Mouse (Mus musculus) ZHBTc4 (cell line): ENCODE measurements around the gene Enoph1.

ENCODE experiments used
- DNase-seq: peaks from one replicate; pipeline ENCODE4 v3.0.0-alpha.2; 2011; ENCODE audit warnings: low read depth, low spot score

Gene Enoph1

DNA sequence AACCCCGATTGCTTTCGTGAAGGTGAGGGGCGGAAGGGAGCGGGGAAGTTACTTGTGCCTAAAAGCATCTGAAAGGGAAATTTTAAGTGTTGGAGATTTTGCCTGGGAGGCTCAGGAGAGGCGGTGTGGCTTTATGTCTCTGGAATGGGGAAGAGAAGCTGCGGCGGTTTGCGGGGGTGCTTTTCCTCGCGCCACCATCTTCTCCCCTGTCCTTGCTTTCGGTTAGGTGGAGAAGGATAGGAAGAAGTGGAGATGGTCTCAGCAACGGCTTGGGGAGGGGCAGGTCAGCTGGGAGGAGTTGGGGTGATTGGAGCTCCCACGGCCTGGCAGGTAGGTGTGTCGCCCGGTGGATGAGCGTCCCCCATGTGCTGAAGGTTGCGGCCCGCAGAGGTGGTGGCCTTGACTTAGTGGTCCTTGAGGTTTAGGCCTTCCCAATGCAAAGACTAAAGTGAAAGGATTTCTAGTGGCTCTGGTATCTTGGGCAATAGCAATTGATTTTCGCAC lies 548 bp downstream of the Enoph1 start:
- DNase-seq: peak; percentile 56

DNA sequence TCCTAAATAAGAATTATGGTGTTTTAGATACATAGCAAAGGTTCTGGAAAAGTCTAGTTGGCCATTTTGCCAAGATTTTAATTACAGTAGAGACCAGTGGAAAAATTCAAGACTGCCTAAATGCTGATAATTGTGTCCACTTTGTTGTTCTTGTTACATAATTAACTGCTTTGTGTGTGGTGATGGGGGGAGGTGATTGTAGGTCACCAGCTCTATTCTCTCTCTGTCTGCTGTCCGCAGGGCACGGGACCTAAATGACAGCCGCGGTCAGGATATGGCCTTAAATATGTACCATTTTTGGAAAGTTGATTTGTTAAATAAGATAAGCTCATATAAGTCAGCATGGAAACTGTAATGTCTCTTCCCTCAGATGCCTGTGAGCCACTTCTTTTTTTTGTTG lies 1.5 kb downstream of the Enoph1 start:
- DNase-seq: no peak

DNA sequence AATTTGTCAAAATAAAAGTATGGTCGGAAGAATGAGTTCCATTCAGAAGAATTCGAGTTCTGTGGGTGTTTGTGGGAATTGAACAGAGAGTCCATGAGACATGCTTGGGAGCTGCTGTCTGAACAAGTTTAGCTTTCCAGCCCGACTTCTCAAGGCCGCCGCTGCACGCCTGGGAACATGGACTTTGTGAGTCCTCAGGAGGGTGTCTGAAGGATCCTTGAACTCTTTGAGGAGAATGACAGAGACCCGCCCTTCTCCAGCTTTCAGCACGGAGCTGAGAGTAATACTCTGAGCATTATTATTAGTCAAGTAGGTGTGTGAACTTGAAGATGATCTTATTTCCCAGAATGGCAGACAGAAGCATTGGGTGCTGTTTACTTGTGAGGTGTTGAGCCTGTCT lies 2.7 kb downstream of the Enoph1 start:
- DNase-seq: peak; percentile 49

DNA sequence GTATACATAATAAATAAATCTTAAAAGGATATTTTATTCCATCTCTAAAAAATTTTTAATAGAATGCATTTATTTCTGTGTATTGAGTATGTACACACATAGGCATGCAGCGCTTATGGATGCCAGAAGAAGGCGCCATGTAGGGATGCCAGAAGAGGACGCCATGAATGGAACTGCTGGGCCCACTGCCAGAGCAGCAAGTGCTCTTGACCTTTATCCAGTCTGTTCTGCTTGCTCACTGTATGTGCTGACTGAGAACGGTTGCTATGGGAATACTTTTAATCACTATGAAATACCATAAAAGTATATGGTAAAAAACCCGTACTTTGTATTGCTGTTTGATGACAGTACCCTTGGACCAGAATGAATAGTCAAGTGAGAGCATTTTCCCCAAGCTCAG lies 3.6 kb downstream of the Enoph1 start:
- DNase-seq: peak; percentile 64

DNA sequence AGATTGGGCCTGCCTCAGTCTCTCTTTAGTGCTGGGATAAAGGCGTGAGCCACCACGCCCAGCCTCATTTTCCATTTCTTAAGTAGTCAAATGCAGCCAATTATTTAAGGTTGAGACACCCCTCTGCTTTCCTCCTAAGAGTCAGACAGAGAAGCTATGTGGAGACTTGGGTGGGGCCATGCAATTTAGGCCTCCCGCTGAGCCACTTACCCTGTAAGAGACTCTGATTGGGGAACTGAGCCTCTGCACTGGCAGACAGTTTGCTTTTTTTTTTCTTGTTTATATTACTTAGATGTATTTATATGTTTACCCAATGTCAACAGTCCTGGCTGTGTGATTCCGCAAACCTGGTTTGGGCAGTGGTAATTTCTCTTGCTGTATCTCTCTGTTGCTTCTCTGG lies 4.2 kb downstream of the Enoph1 start:
- DNase-seq: peak; percentile 95

DNA sequence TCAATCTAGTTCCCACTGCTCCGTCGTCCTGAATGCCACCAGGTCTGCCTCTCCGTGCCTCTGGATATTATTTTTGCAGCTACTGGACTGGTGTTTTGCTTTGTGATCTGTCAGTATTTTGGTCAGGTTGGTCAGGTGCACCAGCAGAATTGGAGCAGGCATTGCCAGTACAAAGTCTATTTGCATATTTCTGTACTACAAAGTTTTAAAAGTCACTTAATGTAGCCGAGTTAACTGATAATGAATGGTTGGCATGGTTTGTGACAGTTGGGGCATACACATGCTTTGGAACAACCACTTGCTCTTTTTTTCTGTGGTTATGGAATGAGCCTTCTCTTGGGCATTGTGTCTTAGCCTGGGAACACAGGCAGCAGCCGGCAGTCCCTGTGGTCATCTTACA lies 4.8 kb downstream of the Enoph1 start:
- no peak for DNase-seq

DNA sequence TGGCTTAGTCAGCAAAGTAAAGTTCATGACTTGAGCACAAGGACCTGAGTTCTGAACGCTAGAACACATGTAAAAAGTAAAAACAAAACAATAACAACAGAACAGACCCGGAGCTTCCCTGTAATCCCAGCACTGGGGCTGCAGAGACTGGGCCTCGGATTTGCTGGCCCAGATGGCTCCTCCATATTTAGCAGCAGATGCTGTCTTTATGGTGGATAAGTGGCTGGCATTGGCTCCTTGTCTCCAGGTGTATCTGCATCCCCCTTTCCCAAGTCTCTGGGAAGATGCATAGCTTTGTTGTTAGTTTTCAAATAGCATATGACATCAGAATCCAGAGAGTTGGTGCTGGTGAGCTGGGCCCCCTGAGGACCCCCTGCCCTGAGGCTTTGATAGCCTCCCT lies 6.3 kb downstream of the Enoph1 start:
- no peak for DNase-seq

DNA sequence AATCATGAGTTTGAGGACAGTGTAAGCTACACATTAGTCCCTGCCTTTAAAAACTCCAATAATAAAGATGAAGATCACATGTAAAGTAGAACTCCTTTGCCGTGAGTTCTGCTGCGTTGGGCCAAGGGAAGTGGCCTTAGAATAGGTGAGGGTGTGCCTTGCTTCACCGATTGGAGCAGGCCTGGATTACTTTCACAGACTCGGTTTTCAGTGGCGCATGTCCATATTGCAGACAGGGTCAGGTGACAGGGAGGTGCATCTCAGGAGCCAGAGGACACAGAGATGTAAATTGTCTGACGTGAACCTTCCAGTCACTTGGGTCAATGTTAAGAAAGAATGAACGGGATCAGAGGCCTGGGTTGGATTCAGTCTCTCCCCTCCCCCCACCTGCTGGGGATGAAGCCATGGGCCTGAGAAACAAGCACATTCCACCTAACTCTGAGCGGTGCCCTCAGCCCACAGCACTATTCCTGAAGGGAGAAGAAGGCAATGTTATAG lies 7.4 kb downstream of the Enoph1 start:
- DNase-seq: peak; percentile 84

DNA sequence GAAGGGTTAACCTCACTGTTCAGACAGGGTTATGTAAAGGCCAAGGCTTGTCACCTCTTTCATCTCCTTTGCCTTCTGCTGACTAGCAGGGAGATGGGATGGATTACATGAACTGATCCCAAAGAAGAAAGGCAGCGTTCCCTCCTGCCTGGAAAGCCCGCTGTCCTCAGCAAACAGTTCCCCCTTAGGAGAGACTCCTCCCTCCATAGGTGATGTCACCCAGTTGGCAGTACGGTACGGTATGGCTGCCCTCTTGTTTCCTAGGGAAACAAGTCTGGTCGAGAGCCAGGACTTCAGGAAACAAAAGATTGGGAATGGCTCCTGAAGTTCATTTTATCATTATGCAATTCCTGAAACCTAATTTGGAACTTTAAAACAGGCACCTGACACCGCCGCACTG lies 8.1 kb downstream of the Enoph1 start:
- peak; percentile 21 for DNase-seq

DNA sequence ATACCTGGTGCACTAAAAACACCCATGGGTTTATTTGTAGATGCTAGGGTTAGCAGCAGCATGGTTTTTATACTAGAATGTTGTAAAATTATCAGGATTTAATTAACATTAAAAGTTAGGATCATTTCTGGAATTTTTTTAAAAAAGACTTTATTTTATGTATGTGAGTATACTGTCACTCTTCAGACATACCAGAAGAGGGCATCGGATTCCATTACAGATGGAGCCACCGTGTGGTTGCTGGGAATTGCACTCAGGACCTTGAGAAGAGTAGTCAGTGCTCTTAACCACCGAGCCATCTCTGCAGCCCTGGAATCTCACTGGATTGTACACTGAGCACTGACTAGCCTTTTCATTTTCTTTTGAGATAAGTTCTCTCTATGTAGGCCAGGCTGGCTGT lies 10.1 kb downstream of the Enoph1 start:
- no peak for DNase-seq

DNA sequence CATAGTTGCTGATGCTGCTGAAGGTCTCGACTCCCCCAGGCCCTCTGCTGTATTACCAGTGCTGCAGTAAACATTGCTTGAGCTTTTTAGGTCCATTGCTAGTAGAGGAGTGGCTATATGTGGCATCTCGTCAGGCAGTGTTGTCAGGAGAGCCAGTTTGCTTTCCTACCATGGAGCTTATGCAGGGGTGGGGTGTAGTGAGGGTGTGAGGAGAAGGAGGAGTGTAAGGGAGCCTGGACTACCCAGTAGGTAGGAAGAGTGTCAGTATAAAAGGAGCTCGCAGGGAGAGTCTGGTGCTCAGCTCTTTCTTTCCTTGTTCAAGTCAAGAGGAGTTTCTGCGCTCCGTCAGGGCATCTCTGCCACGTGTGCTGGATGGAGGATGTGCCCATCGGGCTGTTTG lies 12.9 kb downstream of the Enoph1 start:
- no peak for DNase-seq

DNA sequence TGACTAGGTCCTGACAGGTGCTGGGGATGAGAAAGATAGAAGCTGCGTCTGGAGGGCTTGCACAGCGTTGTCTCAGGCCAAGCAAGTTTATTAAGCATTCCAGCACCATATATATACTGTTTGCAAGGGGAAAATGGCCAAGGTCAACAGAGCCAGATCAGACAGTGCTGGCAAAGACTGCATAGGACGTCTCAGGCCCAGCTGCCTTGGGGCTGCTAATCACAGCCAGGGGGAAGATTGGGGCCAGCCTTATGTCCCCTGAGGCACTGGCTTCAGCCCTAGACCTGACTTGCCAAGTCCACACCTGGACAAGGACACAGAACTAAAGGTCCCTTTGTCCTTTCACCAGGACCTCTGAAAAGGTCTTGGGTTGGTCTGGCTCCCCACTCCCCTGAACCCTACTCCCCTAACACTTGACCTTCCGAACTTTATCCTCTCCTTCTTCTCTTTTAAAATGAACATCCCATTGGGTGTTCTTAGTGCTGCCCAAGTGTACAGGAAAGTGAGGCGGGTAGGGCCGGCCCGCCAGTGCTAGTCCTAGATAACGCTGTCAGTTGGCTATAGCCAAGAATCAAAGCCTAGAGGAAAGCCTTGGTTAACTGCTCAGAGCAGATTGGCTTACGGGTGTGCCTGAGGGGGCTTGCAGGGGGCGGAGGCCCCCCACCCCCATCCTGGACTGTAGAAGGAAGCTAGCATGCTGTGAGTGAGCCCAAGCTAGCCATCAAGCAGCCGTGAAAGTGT lies 15.2 kb downstream of the Enoph1 start:
- no peak for DNase-seq

DNA sequence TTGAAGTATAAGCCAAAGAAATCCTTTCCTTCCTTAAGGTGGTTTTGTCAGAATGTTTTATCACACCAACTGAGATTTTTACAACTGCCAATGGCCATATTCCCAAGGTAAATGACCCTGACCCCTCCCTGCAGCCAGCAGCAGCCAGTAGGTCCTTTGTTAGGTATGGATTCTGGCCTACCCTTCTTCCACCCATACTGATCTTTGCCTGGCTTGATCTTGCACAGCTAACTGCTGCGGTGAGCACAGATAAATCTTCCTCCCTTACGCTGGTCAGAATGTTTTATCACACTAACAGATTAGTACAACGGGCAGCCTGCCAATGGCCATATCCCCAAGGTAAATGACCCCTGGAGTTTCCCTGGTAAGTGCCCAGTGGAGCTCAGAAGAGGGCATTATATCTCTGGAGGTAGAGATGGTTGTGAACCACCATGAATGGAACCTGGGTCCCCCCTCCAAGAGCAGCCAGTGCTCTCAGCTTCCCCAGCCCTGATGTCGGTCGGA lies 16.1 kb downstream of the Enoph1 start:
- no peak for DNase-seq

DNA sequence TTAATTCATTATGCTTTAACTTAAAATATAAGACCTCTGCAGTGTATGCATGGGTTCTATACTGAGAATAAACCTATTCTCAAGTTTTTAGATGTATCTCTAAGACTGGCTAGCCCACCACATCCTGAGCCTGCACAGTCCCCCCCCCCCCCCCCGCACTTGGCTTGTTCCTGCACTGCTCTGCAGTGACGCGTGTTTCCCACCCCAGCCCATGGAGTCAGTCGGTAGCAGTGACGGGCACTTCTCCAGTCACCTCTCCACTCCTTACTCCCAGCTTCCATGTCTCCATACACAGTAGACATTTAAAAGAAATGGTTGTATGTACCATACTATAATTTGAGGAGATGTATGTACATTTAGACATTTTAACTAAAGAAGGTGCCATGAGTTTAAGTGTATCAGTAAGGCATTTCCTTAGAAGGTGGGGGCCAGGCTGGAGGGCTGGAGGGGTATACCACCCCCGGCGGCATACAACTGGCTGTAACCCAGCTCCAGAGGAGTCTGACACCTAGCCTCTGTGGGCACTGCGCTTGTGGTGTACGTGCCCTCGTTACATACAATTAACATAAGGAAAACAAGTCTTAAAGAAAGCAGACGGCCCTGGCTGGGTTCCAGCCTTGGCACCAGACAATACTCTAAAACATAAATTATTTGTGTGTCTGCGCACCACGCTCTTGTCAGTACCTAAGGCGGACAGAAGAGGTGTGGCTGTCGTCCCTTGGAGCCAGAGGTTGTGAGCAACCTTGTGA lies 17.9 kb downstream of the Enoph1 start:
- DNase-seq: no peak

DNA sequence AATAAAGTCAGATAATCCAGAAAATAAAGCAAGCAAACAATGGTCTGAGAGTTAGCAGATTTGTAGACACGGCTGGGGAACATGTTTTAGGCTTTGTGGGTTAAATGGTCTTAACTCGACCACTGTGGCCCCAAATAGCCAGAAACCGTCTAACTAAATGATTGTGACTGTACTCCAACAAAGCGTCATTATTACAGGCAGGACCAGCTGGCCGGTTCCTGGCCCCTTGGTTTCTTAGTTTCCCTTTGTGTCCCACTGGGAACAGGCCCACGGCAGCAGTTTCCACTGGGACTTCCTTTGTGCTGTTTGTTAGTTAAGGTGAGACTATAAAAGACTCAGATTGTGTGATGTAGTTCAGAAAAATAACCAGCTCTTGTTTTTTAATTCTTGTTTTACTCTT lies 18.9 kb downstream of the Enoph1 start:
- DNase-seq: no peak

DNA sequence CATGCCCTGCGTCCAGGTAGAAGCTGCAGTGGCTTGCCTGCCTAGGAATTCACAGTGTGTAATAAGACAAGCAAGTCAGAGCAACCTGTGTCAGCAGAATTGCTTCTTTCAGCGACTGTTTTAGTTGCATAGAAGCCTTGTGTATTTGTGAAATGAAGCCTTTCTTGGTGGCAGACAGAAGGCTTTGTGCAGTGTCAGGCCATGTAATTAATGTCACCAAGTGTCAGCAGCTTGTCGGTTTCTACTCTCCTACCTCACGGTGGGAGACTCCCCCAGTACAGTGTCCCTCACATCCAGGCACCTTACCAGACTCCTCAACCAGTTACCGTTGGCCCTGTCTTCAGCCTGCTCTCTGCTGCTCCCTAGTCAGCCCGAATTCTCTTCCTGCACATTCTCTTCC lies 19.5 kb downstream of the Enoph1 start:
- no peak for DNase-seq

DNA sequence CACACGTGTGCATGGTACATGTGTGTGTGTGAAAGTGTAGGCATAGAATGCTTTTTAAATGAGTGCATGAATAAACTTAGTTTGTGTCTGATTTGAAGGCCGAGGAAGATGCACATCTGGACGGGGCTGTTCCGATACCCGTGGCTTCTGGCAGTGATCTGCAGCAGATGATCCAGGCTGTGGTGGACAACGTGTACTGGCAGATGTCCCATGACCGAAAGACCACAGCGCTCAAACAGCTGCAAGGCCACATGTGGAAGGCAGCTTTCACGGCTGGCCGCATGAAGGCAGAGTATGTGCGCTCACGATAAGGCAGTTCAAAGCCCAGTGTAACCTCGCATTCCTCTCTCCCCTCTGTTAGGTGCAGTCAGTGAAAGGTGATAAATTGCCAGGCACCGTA lies 21.1 kb downstream of the Enoph1 start:
- no peak for DNase-seq

DNA sequence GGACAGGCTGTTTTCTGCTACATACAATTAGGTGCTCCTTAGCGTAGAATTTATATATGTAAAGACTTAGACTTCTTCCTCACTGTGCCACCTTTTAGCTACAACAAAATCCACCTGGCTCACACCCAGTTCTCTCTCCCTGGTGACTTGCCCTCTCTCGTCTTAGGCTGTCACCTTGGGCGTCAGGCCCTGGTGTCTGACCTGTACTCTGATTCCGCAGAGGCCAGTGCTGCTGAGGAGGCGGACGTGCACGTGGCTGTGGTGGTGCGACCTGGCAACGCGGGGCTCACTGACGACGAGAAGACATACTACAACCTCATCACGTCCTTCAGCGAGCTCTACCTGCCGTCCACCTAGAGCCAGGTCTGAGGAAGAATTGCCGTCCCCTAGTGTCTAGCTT lies 27.8 kb downstream of the Enoph1 start:
- DNase-seq: no peak

DNA sequence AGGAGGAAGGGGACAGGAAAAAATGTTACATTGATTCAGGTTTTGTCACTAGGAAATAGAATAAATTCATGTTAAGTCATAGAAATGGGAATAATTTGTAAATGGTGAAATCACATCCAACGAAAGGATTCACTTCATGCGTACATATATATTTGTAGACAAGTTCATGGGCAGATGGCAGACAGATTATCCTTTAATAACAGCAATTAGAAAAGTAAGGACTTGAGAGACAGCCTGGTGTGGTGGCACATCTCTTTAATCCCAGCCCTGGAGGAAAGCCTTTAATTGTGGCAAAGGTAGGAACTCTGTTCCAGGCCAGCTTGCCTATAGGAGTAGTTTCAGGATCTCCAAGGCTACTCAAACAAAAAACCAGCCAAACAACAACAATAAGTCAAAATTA lies 29.7 kb downstream of the Enoph1 start:
- no peak for DNase-seq

DNA sequence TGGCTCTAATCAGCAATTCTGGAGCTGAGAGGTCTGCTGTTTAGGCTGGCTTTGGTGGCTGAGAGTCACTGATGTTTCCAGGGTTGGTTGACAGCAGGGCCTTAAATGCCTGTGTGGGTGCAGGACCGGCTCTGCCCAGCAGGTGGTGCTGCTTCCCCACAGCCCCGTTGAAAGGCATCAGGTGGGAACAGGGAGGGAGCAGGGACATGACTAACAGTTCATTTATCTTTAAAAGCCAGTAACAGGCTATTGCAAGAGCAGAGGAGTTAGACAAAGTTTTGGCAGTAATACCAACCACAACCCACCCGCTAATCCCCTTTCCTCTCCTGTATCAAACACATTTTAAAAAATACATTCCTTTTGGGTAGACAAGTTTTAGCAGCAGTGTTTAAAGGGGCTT lies 30.5 kb downstream of the Enoph1 start:
- DNase-seq: peak; percentile 88

DNA sequence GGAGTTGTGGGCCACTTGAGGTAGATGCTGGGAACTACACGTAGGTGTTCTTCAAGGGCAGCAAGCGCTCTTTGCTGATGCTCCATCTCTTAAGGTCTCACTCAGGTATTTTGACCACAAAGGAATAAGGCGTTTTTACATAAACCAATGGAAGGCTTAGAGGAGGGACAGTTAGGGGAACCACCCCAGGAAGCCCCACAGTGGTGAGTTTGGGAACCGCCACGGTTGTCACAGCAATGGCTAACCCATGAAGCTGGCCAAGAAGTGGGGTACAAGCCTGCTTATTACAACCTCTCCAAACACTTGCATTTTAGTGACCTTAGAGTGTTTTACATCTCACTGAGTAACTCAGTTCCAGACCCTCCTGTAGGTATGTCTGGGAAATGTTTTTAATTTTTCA lies 31.8 kb downstream of the Enoph1 start:
- DNase-seq: no peak

DNA sequence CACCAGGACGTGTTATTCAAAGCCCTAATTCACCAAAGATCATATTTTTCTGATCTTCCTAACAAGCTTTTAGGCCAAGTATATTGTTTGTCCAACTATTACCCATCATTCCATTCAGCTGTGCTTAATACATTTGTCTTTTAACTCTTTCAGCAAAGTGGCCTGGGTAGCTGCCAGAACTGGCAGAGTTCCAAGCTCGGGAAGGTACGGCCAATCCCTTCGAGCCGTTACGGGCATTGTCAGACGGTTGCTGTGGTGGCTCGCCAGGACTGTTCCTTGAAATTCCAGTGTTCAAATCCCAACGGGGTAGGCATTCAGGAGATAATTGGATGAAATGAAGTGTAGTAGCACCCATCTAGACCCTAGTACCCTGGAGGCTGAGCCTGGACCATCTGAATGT lies 32.8 kb downstream of the Enoph1 start:
- no peak for DNase-seq

DNA sequence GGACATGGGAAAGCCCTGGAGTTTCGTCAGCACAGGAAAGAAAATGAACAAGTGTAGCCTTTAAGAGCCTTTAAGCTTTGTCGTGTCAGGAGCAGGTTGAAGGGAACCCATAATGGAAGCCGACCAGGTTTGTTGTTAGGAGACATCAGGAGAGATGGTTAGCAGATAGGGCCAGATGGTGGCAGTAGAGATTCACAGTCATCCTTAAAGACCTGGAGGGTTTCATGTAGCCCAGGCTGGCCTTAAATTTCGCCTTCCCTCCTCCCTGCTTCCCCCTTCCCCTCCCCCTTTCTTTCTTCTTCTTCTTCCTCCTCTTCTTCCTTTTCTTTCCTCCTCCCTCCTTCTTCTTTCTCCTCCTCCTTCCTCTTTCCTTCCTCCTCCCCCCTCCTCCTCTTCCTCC lies 34.8 kb downstream of the Enoph1 start:
- DNase-seq: peak; percentile 43
